Mouse (Mus musculus): ENCODE data around the gene Grid1. TPM values are rescaled to one million over a fixed set of nuclear protein-coding genes. Genes with fewer than 3 reads are reported as not detected.

The Grid1 gene
- total RNA-seq, 2 experiments from 2014 or later = 0.80 to 1.1 TPM

GRCm38 (mm10) chr14:35110928-35111327 is 291.0 kb downstream of the Grid1 start:
- DNase-seq (ENCODE audit: low spot score in 2 of 2) = peak in 1 of 2 experiments; percentile 4

GRCm38 (mm10) chr14:35112327-35113275 is 292.7 kb downstream of the Grid1 start:
- no peak for DNase-seq (ENCODE audit: low spot score in 2 of 2)

GRCm38 (mm10) chr14:35113276-35113645 is 293.4 kb downstream of the Grid1 start:
- DNase-seq (ENCODE audit: low spot score in 2 of 2) = no peak

GRCm38 (mm10) chr14:35115913-35116312 is 296.0 kb downstream of the Grid1 start:
- DNase-seq (ENCODE audit: low spot score in 2 of 2) = no peak

- DNase-seq (ENCODE audit: low spot score in 2 of 2) = no peak
Measured at GRCm38 (mm10) chr14:35120089-35120488, 300.2 kb downstream of the Grid1 start.

GRCm38 (mm10) chr14:35120905-35121304 is 301.0 kb downstream of the Grid1 start:
- no peak for DNase-seq (ENCODE audit: low spot score in 2 of 2)

- DNase-seq (ENCODE audit: low spot score in 2 of 2) = no peak
Measured at GRCm38 (mm10) chr14:35122111-35122510, 302.2 kb downstream of the Grid1 start.

GRCm38 (mm10) chr14:35123260-35123875 is 303.5 kb downstream of the Grid1 start:
- DNase-seq (ENCODE audit: low spot score in 2 of 2) = no peak

- DNase-seq (ENCODE audit: low spot score in 2 of 2) = no peak
Measured at GRCm38 (mm10) chr14:35127616-35128015, 307.7 kb downstream of the Grid1 start.

GRCm38 (mm10) chr14:35135056-35135455 is 315.1 kb downstream of the Grid1 start:
- no peak for DNase-seq (ENCODE audit: low spot score in 2 of 2)

GRCm38 (mm10) chr14:35138069-35138468 is 318.2 kb downstream of the Grid1 start:
- no peak for DNase-seq (ENCODE audit: low spot score in 2 of 2)

- DNase-seq (ENCODE audit: low spot score in 2 of 2) = no peak
Measured at GRCm38 (mm10) chr14:35139824-35140223, 319.9 kb downstream of the Grid1 start.

- DNase-seq (ENCODE audit: low spot score in 2 of 2) = no peak
Measured at GRCm38 (mm10) chr14:35152450-35152849, 332.5 kb downstream of the Grid1 start.

GRCm38 (mm10) chr14:35153701-35154277 is 333.9 kb downstream of the Grid1 start:
- DNase-seq (ENCODE audit: low spot score in 2 of 2) = no peak

GRCm38 (mm10) chr14:35154364-35154763 is 334.5 kb downstream of the Grid1 start:
- no peak for DNase-seq (ENCODE audit: low spot score in 2 of 2)

- no peak for DNase-seq (ENCODE audit: low spot score in 2 of 2)
Measured at GRCm38 (mm10) chr14:35157069-35157655, 337.3 kb downstream of the Grid1 start.

- no peak for DNase-seq (ENCODE audit: low spot score in 2 of 2)
Measured at GRCm38 (mm10) chr14:35159296-35159695, 339.4 kb downstream of the Grid1 start.

- DNase-seq (ENCODE audit: low spot score in 2 of 2) = no peak
Measured at GRCm38 (mm10) chr14:35167451-35167850, 347.5 kb downstream of the Grid1 start.

GRCm38 (mm10) chr14:35173861-35174260 is 354.0 kb downstream of the Grid1 start:
- no peak for DNase-seq (ENCODE audit: low spot score in 2 of 2)

- DNase-seq (ENCODE audit: low spot score in 2 of 2) = no peak
Measured at GRCm38 (mm10) chr14:35176021-35176420, 356.1 kb downstream of the Grid1 start.

- DNase-seq (ENCODE audit: low spot score in 2 of 2) = no peak
Measured at GRCm38 (mm10) chr14:35179076-35179475, 359.2 kb downstream of the Grid1 start.

- DNase-seq (ENCODE audit: low spot score in 2 of 2) = no peak
Measured at GRCm38 (mm10) chr14:35185399-35185798, 365.5 kb downstream of the Grid1 start.

Measured in adrenal gland, adult 18-20 months (tissue).